Mouse (Mus musculus) intestine, postnatal 0 days (tissue): ENCODE measurements at regions not wholly inside any gene's neighbourhood (a gene's known extent, or its start where the extent isn't known, plus 50 kb on each side); places are given as distances from the start of the nearest gene placed in this dataset.

Experiments used
- ATAC-seq: fragments of 200-750 bp; cut with Nextera tagmentation; 2 replicates; pipeline ENCODE4 v1.8.0; 2017; ENCODE audit warnings: mild to moderate bottlenecking, moderate TSS enrichment, moderate library complexity
- H3K27ac ChIP-seq: fragments of 300-500 bp; sonication (generic); 2 replicates; pipeline ENCODE4 v1.5.1; 2014; ENCODE audit warnings: mild to moderate bottlenecking, low read depth, low read length, moderate library complexity
- H3K27me3 ChIP-seq: fragments of 300-500 bp; sonication (generic); replicated peaks from 2 replicates; pipeline ENCODE4 v1.6.1; 2014; ENCODE audit warnings: low read length, mixed read lengths; ENCODE audit not compliant: control insufficient read depth, insufficient read depth
- H3K36me3 ChIP-seq: fragments of 300-500 bp; sonication (generic); 2 replicates; pipeline ENCODE4 v1.6.1; 2014; ENCODE audit warnings: mild to moderate bottlenecking, moderate library complexity; ENCODE audit not compliant: control insufficient read depth, insufficient read depth
- H3K4me1 ChIP-seq: fragments of 300-500 bp; sonication (generic); replicated peaks from 2 replicates; pipeline ENCODE4 v1.6.1; 2014; ENCODE audit warnings: antibody characterized with exemption, low read length, mixed read lengths; ENCODE audit not compliant: control insufficient read depth, insufficient read depth
- H3K4me2 ChIP-seq: fragments of 300-500 bp; sonication (generic); replicated peaks from 2 replicates; pipeline ENCODE4 v1.6.1; 2014; ENCODE audit warnings: low read depth, mild to moderate bottlenecking, moderate library complexity
- H3K4me3 ChIP-seq: fragments of 300-500 bp; sonication (generic); 2 replicates; pipeline ENCODE4 v1.5.1; 2014; ENCODE audit warnings: low read depth, low read length
- H3K9ac ChIP-seq: fragments of 300-500 bp; sonication (generic); 2 replicates; pipeline ENCODE4 v1.6.1; 2014; ENCODE audit warnings: mild to moderate bottlenecking, low read depth, low read length
- H3K9me3 ChIP-seq: fragments of 300-500 bp; sonication (generic); 2 replicates; pipeline ENCODE4 v1.6.1; 2016; ENCODE audit warnings: mixed run types; ENCODE audit not compliant: control insufficient read depth
- CTCF ChIP-seq: sonication (generic); IDR thresholded peaks from 2 replicates; pipeline ENCODE4 v1.5.1; 2016; ENCODE audit warnings: low read depth, mild to moderate bottlenecking, control low read depth, antibody characterized with exemption, moderate library complexity
- WGBS: fragments of 180-500 bp; shearing (Covaris S2); extraction: QIAGEN DNeasy Blood & Tissue Kit; methylation state at CpG from one replicate; pipeline ENCODE4 v1.1.7; 2014; 5-methylcytosine and 5-hydroxymethylcytosine counted together

- no peaks in the 10 kb centered on the region for H3K36me3 ChIP-seq
Measured at GRCm38 (mm10) chr2:74187963-74188790, 277.1 kb upstream of the Atp5g3 start.

GRCm38 (mm10) chr2:74178106-74178505, 267.0 kb upstream of the Atp5g3 start:
- no peak for ATAC-seq

More at GRCm38 (mm10) chr2:74187963-74188790, 277.1 kb upstream of the Atp5g3 start:
- no peaks in the 10 kb centered on the region for H3K4me1 ChIP-seq
- H3K9me3 ChIP-seq: no peaks in the 10 kb centered on the region
- no peak overlapping the region for H3K4me3 ChIP-seq
- no peaks in the 10 kb centered on the region for H3K27me3 ChIP-seq
- H3K4me2 ChIP-seq: no peak overlapping the region
- WGBS: 35% methylated on average over 8 of the region's 8 CpGs
- H3K9ac ChIP-seq: no peak overlapping the region
- TF ChIP-seq CTCF: no peak
- H3K27ac ChIP-seq: no peak overlapping the region
- ATAC-seq: no peak

GRCm38 (mm10) chr2:74168776-74169570, 257.8 kb upstream of the Atp5g3 start:
- no peak for TF ChIP-seq CTCF
- Histone ChIP-seq H3K27ac (no peak overlapping the region), H3K36me3 (no peaks in the 10 kb centered on the region), H3K4me3 (no peak overlapping the region), H3K4me1 (no peaks in the 10 kb centered on the region), H3K9me3 (no peaks in the 10 kb centered on the region), H3K4me2 (no peak overlapping the region), H3K27me3 (no peaks in the 10 kb centered on the region), H3K9ac (no peak overlapping the region)
- 54% methylated on average over 16 of the region's 16 CpGs for WGBS
- ATAC-seq: no peak

More at GRCm38 (mm10) chr2:74178106-74178505, 267.0 kb upstream of the Atp5g3 start:
- Histone ChIP-seq H3K4me1 (no peaks in the 10 kb centered on the region), H3K27me3 (no peaks in the 10 kb centered on the region), H3K9ac (no peak overlapping the region), H3K36me3 (no peaks in the 10 kb centered on the region), H3K9me3 (no peaks in the 10 kb centered on the region), H3K4me2 (no peak overlapping the region), H3K27ac (no peak overlapping the region), H3K4me3 (no peak overlapping the region)
- 67% methylated on average over 1 of the region's 1 CpGs for WGBS
- TF ChIP-seq CTCF: no peak

- 89% methylated on average over 17 of the region's 17 CpGs for WGBS
- H3K27me3 ChIP-seq: no peaks in the 10 kb centered on the region
- no peaks in the 10 kb centered on the region for H3K9me3 ChIP-seq
- ATAC-seq: no peak
- H3K4me1 ChIP-seq: no peaks in the 10 kb centered on the region
- no peak for TF ChIP-seq CTCF
- no peaks in the 10 kb centered on the region for H3K36me3 ChIP-seq
- H3K4me3 ChIP-seq: no peak overlapping the region
- no peak overlapping the region for H3K4me2 ChIP-seq
- no peak overlapping the region for H3K9ac ChIP-seq
- no peak overlapping the region for H3K27ac ChIP-seq
Measured at GRCm38 (mm10) chr2:74168307-74168706, 257.2 kb upstream of the Atp5g3 start.

- no peak overlapping the region for H3K4me2 ChIP-seq
- no peak for TF ChIP-seq CTCF
- no peaks in the 10 kb centered on the region for H3K36me3 ChIP-seq
- no peaks in the 10 kb centered on the region for H3K4me1 ChIP-seq
- ATAC-seq: no peak
- no peaks in the 10 kb centered on the region for H3K27me3 ChIP-seq
- H3K9me3 ChIP-seq: no peaks in the 10 kb centered on the region
- 53% methylated on average over 6 of the region's 6 CpGs for WGBS
- no peak overlapping the region for H3K4me3 ChIP-seq
- H3K9ac ChIP-seq: no peak overlapping the region
- no peak overlapping the region for H3K27ac ChIP-seq
Measured at GRCm38 (mm10) chr2:74154062-74154461, 242.9 kb upstream of the Atp5g3 start.

GRCm38 (mm10) chr2:74153247-74153850, 242.2 kb upstream of the Atp5g3 start:
- WGBS: 54% methylated on average over 5 of the region's 5 CpGs
- no peak for TF ChIP-seq CTCF
- H3K4me2 ChIP-seq: no peak overlapping the region
- H3K36me3 ChIP-seq: no peaks in the 10 kb centered on the region
- H3K9me3 ChIP-seq: no peaks in the 10 kb centered on the region
- ATAC-seq: no peak
- H3K27me3 ChIP-seq: no peaks in the 10 kb centered on the region
- H3K4me3 ChIP-seq: no peak overlapping the region
- H3K4me1 ChIP-seq: no peaks in the 10 kb centered on the region
- H3K27ac ChIP-seq: no peak overlapping the region
- H3K9ac ChIP-seq: no peak overlapping the region
